Mouse (Mus musculus) limb, embryonic 12.5 days (tissue): ENCODE measurements around the gene Rela. TPM values are rescaled to one million over a fixed set of nuclear protein-coding genes. Genes with fewer than 3 reads are reported as not detected.
A peak's percentile ranks its signal among the peaks of the same experiment; 100 is the strongest.
"Not testable (repeated sequence)": the region's sequence is repeated elsewhere in the genome, so short reads cannot be mapped to it uniquely, and the experiment has no call there.

Experiments
- ATAC-seq: fragments of 200-750 bp; cut with Nextera tagmentation; 2 replicates; pipeline ENCODE4 v1.8.0; 2017; ENCODE audit warnings: low read depth, moderate TSS enrichment; ENCODE audit not compliant: insufficient number of reproducible peaks, insufficient read depth, low FRiP score, low TSS enrichment
- H3K27ac ChIP-seq: fragments of 300-500 bp; sonication (generic); 2 replicates; pipeline ENCODE4 v1.5.1; 2016; ENCODE audit warnings: mild to moderate bottlenecking, moderate library complexity
- H3K27me3 ChIP-seq: fragments of 300-500 bp; sonication (generic); 2 replicates; pipeline ENCODE4 v1.6.1; 2016; ENCODE audit warnings: mild to moderate bottlenecking, moderate library complexity
- H3K36me3 ChIP-seq: fragments of 300-500 bp; sonication (generic); 2 replicates; pipeline ENCODE4 v1.6.1; 2016; ENCODE audit warnings: mild to moderate bottlenecking, moderate library complexity
- H3K4me1 ChIP-seq: fragments of 300-500 bp; sonication (generic); replicated peaks from 2 replicates; pipeline ENCODE4 v1.6.1; 2016
- H3K4me2 ChIP-seq: fragments of 300-500 bp; sonication (generic); 2 replicates; pipeline ENCODE4 v1.6.1; 2016; ENCODE audit warnings: mild to moderate bottlenecking, moderate library complexity
- H3K4me3 ChIP-seq: fragments of 300-500 bp; sonication (generic); replicated peaks from 2 replicates; pipeline ENCODE4 v1.5.1; 2016; ENCODE audit warnings: mild to moderate bottlenecking
- H3K9ac ChIP-seq: fragments of 300-500 bp; sonication (generic); replicated peaks from 2 replicates; pipeline ENCODE4 v1.6.1; 2016; ENCODE audit warnings: mild to moderate bottlenecking, moderate library complexity
- H3K9me3 ChIP-seq: fragments of 300-500 bp; sonication (generic); 2 replicates; pipeline ENCODE4 v1.6.1; 2016; ENCODE audit warnings: mild to moderate bottlenecking, moderate library complexity
- WGBS: fragments of 180-500 bp; shearing (Covaris S2); methylation state at CpG from one replicate; pipeline ENCODE4 v1.1.7; 2016; 5-methylcytosine and 5-hydroxymethylcytosine counted together
- polyA plus RNA-seq: library from polyadenylated mRNA; unstranded; fragments of >200 nt; fragmentation: Nextera tagmentation; extraction: Ambion mirVana; gene quantifications from 2 replicates; pipeline ENCODE4 v1.2.1, GENCODE M21; 2016

The Rela gene
- polyA plus RNA-seq, 1 experiment from 2014 or later, result 45.9 TPM

GRCm38 (mm10) chr19:5666386-5666785 is 29.1 kb downstream of the Rela start:
- Histone ChIP-seq H3K9me3 (no peaks in the 10 kb centered on the region), H3K27me3 (no peaks in the 10 kb centered on the region), H3K4me1 (peaks cover 26% of the 10 kb centered on the region), H3K9ac (no peak overlapping the region), H3K4me3 (no peak overlapping the region; the same call in 1 of the 2 replicates), H3K36me3 (peaks cover 69% of the 10 kb centered on the region), H3K4me2 (no peak overlapping the region), H3K27ac (no peak overlapping the region)
- 92% methylated on average over 18 of the region's 18 CpGs for WGBS
- no peak for ATAC-seq

- Histone ChIP-seq H3K4me1 (peaks cover 7% of the 10 kb centered on the region), H3K4me3 (no peak overlapping the region), H3K36me3 (peaks cover 89% of the 10 kb centered on the region), H3K9ac (no peak overlapping the region), H3K9me3 (no peaks in the 10 kb centered on the region), H3K27me3 (no peaks in the 10 kb centered on the region), H3K4me2 (no peak overlapping the region), H3K27ac (no peak overlapping the region)
- ATAC-seq, result no peak
- WGBS, result 86% methylated on average over 4 of the region's 4 CpGs
Measured at GRCm38 (mm10) chr19:5668372-5668771, 31.1 kb downstream of the Rela start.

- H3K9ac ChIP-seq, result no peak overlapping the region; the same call in 1 of the 2 replicates
- ATAC-seq, result no peak
- H3K9me3 ChIP-seq, result no peaks in the 10 kb centered on the region
- H3K27ac ChIP-seq, result no peak overlapping the region
- H3K4me1 ChIP-seq, result no peaks in the 10 kb centered on the region
- H3K36me3 ChIP-seq, result peaks cover 95% of the 10 kb centered on the region
- H3K27me3 ChIP-seq, result no peaks in the 10 kb centered on the region
- 84% methylated on average over 4 of the region's 4 CpGs for WGBS
- H3K4me3 ChIP-seq, result no peak overlapping the region
- no peak overlapping the region for H3K4me2 ChIP-seq
Measured at GRCm38 (mm10) chr19:5680432-5680831, 43.1 kb downstream of the Rela start.

GRCm38 (mm10) chr19:5684236-5684635 is 47.0 kb downstream of the Rela start:
- Histone ChIP-seq H3K9me3 (no peaks in the 10 kb centered on the region), H3K36me3 (peaks cover 78% of the 10 kb centered on the region), H3K27me3 (no peaks in the 10 kb centered on the region), H3K4me1 (peaks cover 10% of the 10 kb centered on the region), H3K4me3 (no peak overlapping the region), H3K27ac (no peak overlapping the region), H3K4me2 (no peak overlapping the region), H3K9ac (no peak overlapping the region)
- no peak for ATAC-seq
- 89% methylated on average over 12 of the region's 12 CpGs for WGBS

GRCm38 (mm10) chr19:5684985-5685384 is 47.7 kb downstream of the Rela start:
- H3K27me3 ChIP-seq, result no peaks in the 10 kb centered on the region
- H3K27ac ChIP-seq, result no peak overlapping the region
- peaks cover 11% of the 10 kb centered on the region for H3K4me1 ChIP-seq
- no peak for ATAC-seq
- H3K36me3 ChIP-seq, result peaks cover 70% of the 10 kb centered on the region
- no peak overlapping the region for H3K9ac ChIP-seq
- no peak overlapping the region for H3K4me3 ChIP-seq
- H3K9me3 ChIP-seq, result no peaks in the 10 kb centered on the region
- 92% methylated on average over 13 of the region's 13 CpGs for WGBS
- no peak overlapping the region for H3K4me2 ChIP-seq

- H3K9ac ChIP-seq, result no peak overlapping the region
- no peak overlapping the region for H3K4me2 ChIP-seq
- ATAC-seq, result no peak
Measured at GRCm38 (mm10) chr19:5685431-5685830, 48.1 kb downstream of the Rela start.

GRCm38 (mm10) chr19:5685861-5686260 is 48.6 kb downstream of the Rela start:
- H3K9me3 ChIP-seq, result no peaks in the 10 kb centered on the region
- ATAC-seq, result no peak
- no peak overlapping the region for H3K27ac ChIP-seq
- H3K9ac ChIP-seq, result no peak overlapping the region
- no peak overlapping the region for H3K4me3 ChIP-seq
- 91% methylated on average over 11 of the region's 11 CpGs for WGBS
- no peaks in the 10 kb centered on the region for H3K27me3 ChIP-seq
- H3K4me2 ChIP-seq, result no peak overlapping the region
- H3K36me3 ChIP-seq, result peaks cover 66% of the 10 kb centered on the region
- H3K4me1 ChIP-seq, result peaks cover 20% of the 10 kb centered on the region

More at GRCm38 (mm10) chr19:5685431-5685830, 48.1 kb downstream of the Rela start:
- Histone ChIP-seq H3K27ac (no peak overlapping the region), H3K27me3 (no peaks in the 10 kb centered on the region), H3K4me1 (peaks cover 16% of the 10 kb centered on the region), H3K36me3 (peaks cover 66% of the 10 kb centered on the region), H3K9me3 (no peaks in the 10 kb centered on the region), H3K4me3 (no peak overlapping the region)
- WGBS, result 92% methylated on average over 19 of the region's 19 CpGs

GRCm38 (mm10) chr19:5686437-5686836 is 49.2 kb downstream of the Rela start:
- ATAC-seq, result no peak
- H3K36me3 ChIP-seq, result peaks cover 66% of the 10 kb centered on the region

GRCm38 (mm10) chr19:5686954-5687353 is 49.7 kb downstream of the Rela start:
- peaks cover 66% of the 10 kb centered on the region for H3K36me3 ChIP-seq
- peak overlapping the region; percentile 95 for H3K4me2 ChIP-seq
- not testable (repeated sequence) for H3K27ac ChIP-seq, H3K9me3 ChIP-seq, H3K9ac ChIP-seq, H3K27me3 ChIP-seq, ATAC-seq
- peak overlapping the region; percentile 93 for H3K4me3 ChIP-seq
- 91% methylated on average over 12 of the region's 12 CpGs for WGBS
- H3K4me1 ChIP-seq, result peaks cover 31% of the 10 kb centered on the region

More at GRCm38 (mm10) chr19:5686437-5686836, 49.2 kb downstream of the Rela start:
- WGBS, result 89% methylated on average over 13 of the region's 13 CpGs
- Histone ChIP-seq H3K4me2 (no peak overlapping the region), H3K9ac (no peak overlapping the region), H3K27me3 (no peaks in the 10 kb centered on the region), H3K4me1 (peaks cover 26% of the 10 kb centered on the region), H3K9me3 (no peaks in the 10 kb centered on the region), H3K4me3 (no peak overlapping the region), H3K27ac (no peak overlapping the region)

- Histone ChIP-seq H3K9me3 (no peaks in the 10 kb centered on the region), H3K36me3 (peaks cover 66% of the 10 kb centered on the region), H3K4me2 (peak overlapping the region; percentile 95), H3K27me3 (no peaks in the 10 kb centered on the region), H3K27ac (peak overlapping the region; percentile 90), H3K4me3 (peak overlapping the region; percentile 93), H3K9ac (peak overlapping the region; percentile 86), H3K4me1 (peaks cover 39% of the 10 kb centered on the region)
- WGBS, result 20% methylated on average over 9 of the region's 9 CpGs
- no peak for ATAC-seq
Measured at GRCm38 (mm10) chr19:5687738-5688137, 50.5 kb downstream of the Rela start.

GRCm38 (mm10) chr19:5688200-5689087 is 51.2 kb downstream of the Rela start, which contains the start of the genes Map3k11 and Pcnx3:
Gene Map3k11, plus strand, starts transcription at chr19:5688742.
Gene Pcnx3, minus strand, starts transcription at chr19:5688908.
- Histone ChIP-seq H3K4me2 (peak within 1 kb of the TSS; percentile 95), H3K9me3 (no peaks in the 10 kb centered on the region), H3K36me3 (peaks cover 66% of the 10 kb centered on the region), H3K27me3 (no peaks in the 10 kb centered on the region), H3K4me1 (peaks cover 43% of the 10 kb centered on the region), H3K9ac (peak within 1 kb of the TSS; percentile 94), H3K27ac (peak within 1 kb of the TSS; percentile 90), H3K4me3 (peak within 1 kb of the TSS; percentile 93)
- ATAC-seq, result peak; percentile 90
- under 1% methylated on average over 69 of the region's 69 CpGs for WGBS
